Mouse (Mus musculus) midbrain, embryonic 14.5 days (tissue): ENCODE results near the gene Edem2. TPM values are rescaled to one million over a fixed set of nuclear protein-coding genes. Genes with fewer than 3 reads are reported as not detected.
"Not testable (repeated sequence)": the region's sequence is repeated elsewhere in the genome, so short reads cannot be mapped to it uniquely, and the experiment has no call there.

Experiments used
- ATAC-seq: fragments of 200-750 bp; cut with Nextera tagmentation; 2 replicates; pipeline ENCODE4 v1.8.0; 2017; ENCODE audit warnings: moderate number of reproducible peaks, moderate library complexity; ENCODE audit not compliant: low FRiP score, low TSS enrichment
- DNase-seq: peaks from one replicate; pipeline ENCODE4 v3.0.0-alpha.2; 2015
- H3K27ac ChIP-seq: fragments of 300-500 bp; sonication (generic); replicated peaks from 2 replicates; pipeline ENCODE4 v1.5.1; 2014; ENCODE audit warnings: mild to moderate bottlenecking, low read depth, low read length, moderate library complexity
- H3K27me3 ChIP-seq: fragments of 300-500 bp; sonication (generic); 2 replicates; pipeline ENCODE4 v1.6.1; 2014; ENCODE audit warnings: low read length, control low read depth, mixed read lengths; ENCODE audit not compliant: control insufficient read depth, insufficient read depth
- H3K36me3 ChIP-seq: fragments of 300-500 bp; sonication (generic); 2 replicates; pipeline ENCODE4 v1.6.1; 2014; ENCODE audit warnings: low read length, control low read depth; ENCODE audit not compliant: control insufficient read depth, insufficient read depth
- H3K4me1 ChIP-seq: fragments of 300-500 bp; sonication (generic); 2 replicates; pipeline ENCODE4 v1.6.1; 2014; ENCODE audit warnings: mild to moderate bottlenecking, antibody characterized with exemption, low read length, control low read depth; ENCODE audit not compliant: control insufficient read depth, insufficient read depth
- H3K4me2 ChIP-seq: fragments of 300-500 bp; sonication (generic); 2 replicates; pipeline ENCODE4 v1.6.1; 2014; ENCODE audit warnings: mild to moderate bottlenecking, low read length, moderate library complexity
- H3K4me3 ChIP-seq: fragments of 300-500 bp; sonication (generic); replicated peaks from 2 replicates; pipeline ENCODE4 v1.5.1; 2014; ENCODE audit warnings: low read depth, low read length
- H3K9ac ChIP-seq: fragments of 300-500 bp; sonication (generic); replicated peaks from 2 replicates; pipeline ENCODE4 v1.6.1; 2014; ENCODE audit warnings: mild to moderate bottlenecking, low read length, moderate library complexity
- H3K9me3 ChIP-seq: fragments of 300-500 bp; sonication (generic); 2 replicates; pipeline ENCODE4 v1.6.1; 2016; ENCODE audit warnings: low read length, control low read depth, mixed read lengths; ENCODE audit not compliant: control insufficient read depth
- whole genome bisulfite sequencing: fragments of 180-500 bp; shearing (Covaris S2); extraction: QIAGEN DNeasy Blood & Tissue Kit; methylation state at CpG from one replicate; pipeline ENCODE4 v1.1.7; 2014; 5-methylcytosine and 5-hydroxymethylcytosine counted together
- polyA plus RNA-seq: library from polyadenylated mRNA; unstranded; fragments of >200 nt; fragmentation: Nextera tagmentation; extraction: Ambion mirVana; gene quantifications from 2 replicates; pipeline ENCODE4 v1.2.1, GENCODE M21; 2014

Edem2 gene
- polyA plus RNA-seq, 1 experiment from 2014 or later, result 42.6 TPM

GRCm38 (mm10) chr2:155698443-155698842 is 30.8 kb downstream of the Edem2 start:
- ATAC-seq, H3K9ac ChIP-seq, H3K9me3 ChIP-seq, H3K27me3 ChIP-seq, H3K27ac ChIP-seq, H3K4me1 ChIP-seq, DNase-seq, H3K4me2 ChIP-seq, H3K4me3 ChIP-seq: not testable (repeated sequence)
- 95% methylated on average over 6 of the region's 6 CpGs for WGBS
- H3K36me3 ChIP-seq, result peaks cover 22% of the 10 kb centered on the region

- no peak overlapping the region for H3K4me2 ChIP-seq
- H3K27me3 ChIP-seq, result no peaks in the 10 kb centered on the region
- no peak overlapping the region for H3K4me3 ChIP-seq
- H3K9me3 ChIP-seq, result no peaks in the 10 kb centered on the region
- no peak overlapping the region for H3K9ac ChIP-seq
- WGBS, result 76% methylated on average over 7 of the region's 7 CpGs
- H3K4me1 ChIP-seq, result no peaks in the 10 kb centered on the region
- DNase-seq (no peak), ATAC-seq (no peak)
- peaks cover 12% of the 10 kb centered on the region for H3K36me3 ChIP-seq
- no peak overlapping the region for H3K27ac ChIP-seq
These were observed 32.4 kb downstream of the Edem2 start for GRCm38 (mm10) chr2:155696851-155697250.

GRCm38 (mm10) chr2:155696091-155696558 is 33.1 kb downstream of the Edem2 start:
- no peak overlapping the region for H3K4me3 ChIP-seq
- no peak overlapping the region for H3K9ac ChIP-seq
- H3K4me1 ChIP-seq, result peaks cover 2% of the 10 kb centered on the region; the same call in 1 of the 2 replicates
- ATAC-seq (no peak), DNase-seq (peak; percentile 89)
- WGBS, result 17% methylated on average over 7 of the region's 7 CpGs
- no peak overlapping the region for H3K27ac ChIP-seq
- peaks cover 5% of the 10 kb centered on the region; the same call in 1 of the 2 replicates for H3K36me3 ChIP-seq
- no peaks in the 10 kb centered on the region for H3K27me3 ChIP-seq
- H3K9me3 ChIP-seq, result no peaks in the 10 kb centered on the region
- no peak overlapping the region for H3K4me2 ChIP-seq

- Histone ChIP-seq H3K27me3 (no peaks in the 10 kb centered on the region), H3K36me3 (no peaks in the 10 kb centered on the region), H3K4me3 (no peak overlapping the region), H3K9me3 (no peaks in the 10 kb centered on the region), H3K9ac (no peak overlapping the region), H3K4me1 (peaks cover 10% of the 10 kb centered on the region), H3K4me2 (no peak overlapping the region), H3K27ac (no peak overlapping the region)
- DNase-seq, result no peak
- 77% methylated on average over 3 of the region's 3 CpGs for WGBS
- no peak for ATAC-seq
These were observed 34.0 kb downstream of the Edem2 start for GRCm38 (mm10) chr2:155695316-155695715.

- Histone ChIP-seq H3K4me1 (peaks cover 14% of the 10 kb centered on the region), H3K9me3 (no peaks in the 10 kb centered on the region), H3K9ac (no peak overlapping the region), H3K27ac (no peak overlapping the region), H3K36me3 (no peaks in the 10 kb centered on the region), H3K27me3 (no peaks in the 10 kb centered on the region), H3K4me2 (no peak overlapping the region), H3K4me3 (no peak overlapping the region)
- DNase-seq, result no peak
- no peak for ATAC-seq
- 78% methylated on average over 2 of the region's 2 CpGs for WGBS
These were observed 34.7 kb downstream of the Edem2 start for GRCm38 (mm10) chr2:155694564-155694963.

- WGBS, result 86% methylated on average over 4 of the region's 4 CpGs
- H3K4me1 ChIP-seq, result peaks cover 14% of the 10 kb centered on the region
- H3K27me3 ChIP-seq, result no peaks in the 10 kb centered on the region
- no peaks in the 10 kb centered on the region for H3K36me3 ChIP-seq
- no peak overlapping the region for H3K9ac ChIP-seq
- no peak overlapping the region for H3K27ac ChIP-seq
- no peak for DNase-seq
- ATAC-seq, result no peak
- H3K4me3 ChIP-seq, result no peak overlapping the region
- H3K4me2 ChIP-seq, result no peak overlapping the region
- H3K9me3 ChIP-seq, result no peaks in the 10 kb centered on the region
These were observed 36.1 kb downstream of the Edem2 start for GRCm38 (mm10) chr2:155693136-155693535.

GRCm38 (mm10) chr2:155691723-155692493 is 37.4 kb downstream of the Edem2 start, which contains the start of gene Trpc4ap:
Gene Trpc4ap (minus strand): TSS chr2:155692384.
- Histone ChIP-seq H3K27ac (peak within 1 kb of the TSS; percentile 92), H3K4me2 (peak within 1 kb of the TSS; percentile 59), H3K4me3 (peak within 1 kb of the TSS; percentile 97), H3K9ac (peak within 1 kb of the TSS; percentile 97), H3K9me3 (no peaks in the 10 kb centered on the region), H3K36me3 (peaks cover 7% of the 10 kb centered on the region; the same call in 1 of the 2 replicates), H3K4me1 (peaks cover 14% of the 10 kb centered on the region), H3K27me3 (no peaks in the 10 kb centered on the region)
- peak; percentile 94 for ATAC-seq
- WGBS, result under 1% methylated on average over 69 of the region's 72 CpGs
- peak; percentile 98 for DNase-seq

GRCm38 (mm10) chr2:155691336-155691722 is 37.9 kb downstream of the Edem2 start:
- no peaks in the 10 kb centered on the region for H3K27me3 ChIP-seq
- peak overlapping the region; percentile 97 for H3K9ac ChIP-seq
- no peaks in the 10 kb centered on the region for H3K9me3 ChIP-seq
- ATAC-seq (no peak), DNase-seq (no peak)
- 4% methylated on average over 8 of the region's 8 CpGs for WGBS
- peaks cover 7% of the 10 kb centered on the region; the same call in 1 of the 2 replicates for H3K36me3 ChIP-seq
- peak overlapping the region; percentile 92 for H3K27ac ChIP-seq
- H3K4me3 ChIP-seq, result peak overlapping the region; percentile 97
- peak overlapping the region; percentile 59 for H3K4me2 ChIP-seq
- peaks cover 14% of the 10 kb centered on the region for H3K4me1 ChIP-seq

GRCm38 (mm10) chr2:155689211-155689610 is 40.1 kb downstream of the Edem2 start:
- Histone ChIP-seq H3K4me3 (no peak overlapping the region), H3K27ac (no peak overlapping the region), H3K9me3 (no peaks in the 10 kb centered on the region), H3K4me2 (no peak overlapping the region), H3K9ac (no peak overlapping the region), H3K4me1 (peaks cover 14% of the 10 kb centered on the region), H3K36me3 (peaks cover 15% of the 10 kb centered on the region), H3K27me3 (no peaks in the 10 kb centered on the region)
- 92% methylated on average over 4 of the region's 4 CpGs for WGBS
- DNase-seq (no peak), ATAC-seq (no peak)
